Mouse (Mus musculus) stomach, embryonic 16.5 days (tissue): ENCODE data around the gene Tdrd9. TPM values are rescaled to one million over a fixed set of nuclear protein-coding genes. Genes with fewer than 3 reads are reported as not detected.

Experiments
- ATAC-seq: fragments of 200-750 bp; cut with Nextera tagmentation; 2 replicates; pipeline ENCODE4 v1.8.0; 2017; ENCODE audit warnings: moderate number of reproducible peaks, moderate TSS enrichment; ENCODE audit not compliant: insufficient read depth, low FRiP score
- H3K27ac ChIP-seq: fragments of 300-500 bp; sonication (generic); 2 replicates; pipeline ENCODE4 v1.5.1; 2014; ENCODE audit warnings: low read length
- H3K27me3 ChIP-seq: fragments of 300-500 bp; sonication (generic); 2 replicates; pipeline ENCODE4 v1.6.1; 2014; ENCODE audit warnings: low read length, control low read depth, mixed read lengths; ENCODE audit not compliant: control insufficient read depth, insufficient read depth
- H3K36me3 ChIP-seq: fragments of 300-500 bp; sonication (generic); 2 replicates; pipeline ENCODE4 v1.6.1; 2014; ENCODE audit warnings: low read length; ENCODE audit not compliant: control insufficient read depth, insufficient read depth
- H3K4me1 ChIP-seq: fragments of 300-500 bp; sonication (generic); 2 replicates; pipeline ENCODE4 v1.6.1; 2014; ENCODE audit warnings: low read length, control low read depth, mixed read lengths; ENCODE audit not compliant: control insufficient read depth, insufficient read depth
- H3K4me2 ChIP-seq: fragments of 300-500 bp; sonication (generic); 2 replicates; pipeline ENCODE4 v1.6.1; 2014; ENCODE audit warnings: low read depth, low read length, mixed read lengths
- H3K4me3 ChIP-seq: fragments of 300-500 bp; sonication (generic); replicated peaks from 2 replicates; pipeline ENCODE4 v1.5.1; 2014; ENCODE audit warnings: mild to moderate bottlenecking, low read length
- H3K9ac ChIP-seq: fragments of 300-500 bp; sonication (generic); 2 replicates; pipeline ENCODE4 v1.6.1; 2014; ENCODE audit warnings: low read length
- H3K9me3 ChIP-seq: fragments of 300-500 bp; sonication (generic); replicated peaks from 2 replicates; pipeline ENCODE4 v1.6.1; 2016; ENCODE audit warnings: low read length, control low read depth; ENCODE audit not compliant: control insufficient read depth
- WGBS: fragments of 180-500 bp; shearing (Covaris S2); extraction: QIAGEN DNeasy Blood & Tissue Kit; methylation state at CpG from one replicate; pipeline ENCODE4 v1.1.7; 2014; 5-methylcytosine and 5-hydroxymethylcytosine counted together
- polyA plus RNA-seq: library from polyadenylated mRNA; unstranded; fragments of >200 nt; fragmentation: Nextera tagmentation; extraction: Ambion mirVana; gene quantifications from 2 replicates; pipeline ENCODE4 v1.2.1, GENCODE M21; 2015

Tdrd9 gene
- polyA plus RNA-seq, 1 experiment from 2014 or later: 0.13 TPM

- H3K27ac ChIP-seq: no peak overlapping the region
- H3K4me2 ChIP-seq: no peak overlapping the region
- no peaks in the 10 kb centered on the region for H3K36me3 ChIP-seq
- no peak overlapping the region for H3K4me3 ChIP-seq
- no peaks in the 10 kb centered on the region; the same call in 1 of the 2 replicates for H3K27me3 ChIP-seq
- H3K9me3 ChIP-seq: no peaks in the 10 kb centered on the region
- no peaks in the 10 kb centered on the region for H3K4me1 ChIP-seq
- 72% methylated on average over 3 of the region's 3 CpGs for WGBS
- H3K9ac ChIP-seq: no peak overlapping the region
- no peak for ATAC-seq
Measured at GRCm38 (mm10) chr12:112086250-112086649, 114.9 kb downstream of the Tdrd9 start.

- H3K27me3 ChIP-seq: no peaks in the 10 kb centered on the region; the same call in 1 of the 2 replicates
- no peaks in the 10 kb centered on the region for H3K4me1 ChIP-seq
- no peaks in the 10 kb centered on the region for H3K36me3 ChIP-seq
- H3K9me3 ChIP-seq: no peaks in the 10 kb centered on the region
- H3K27ac ChIP-seq: no peak overlapping the region
- 47% methylated on average over 6 of the region's 6 CpGs for WGBS
- no peak overlapping the region for H3K9ac ChIP-seq
- ATAC-seq: no peak
- H3K4me2 ChIP-seq: no peak overlapping the region
- H3K4me3 ChIP-seq: no peak overlapping the region
Measured at GRCm38 (mm10) chr12:112086726-112087125, 115.4 kb downstream of the Tdrd9 start.

- no peak overlapping the region for H3K9ac ChIP-seq
- no peak overlapping the region for H3K4me3 ChIP-seq
- ATAC-seq: no peak
- H3K27ac ChIP-seq: no peak overlapping the region
- H3K4me1 ChIP-seq: no peaks in the 10 kb centered on the region
- 28% methylated on average over 12 of the region's 12 CpGs for whole genome bisulfite sequencing
- H3K27me3 ChIP-seq: no peaks in the 10 kb centered on the region; the same call in 1 of the 2 replicates
- H3K4me2 ChIP-seq: no peak overlapping the region
- no peaks in the 10 kb centered on the region for H3K9me3 ChIP-seq
- H3K36me3 ChIP-seq: no peaks in the 10 kb centered on the region
Measured at GRCm38 (mm10) chr12:112088609-112089324, 117.4 kb downstream of the Tdrd9 start.

- Histone ChIP-seq H3K4me1 (no peaks in the 10 kb centered on the region), H3K9ac (no peak overlapping the region), H3K4me2 (peak overlapping the region; percentile 26; the same call in 1 of the 2 replicates), H3K9me3 (no peaks in the 10 kb centered on the region), H3K27ac (no peak overlapping the region), H3K36me3 (no peaks in the 10 kb centered on the region), H3K27me3 (no peaks in the 10 kb centered on the region; the same call in 1 of the 2 replicates), H3K4me3 (no peak overlapping the region)
- ATAC-seq: no peak
- 6% methylated on average over 12 of the region's 12 CpGs for WGBS
Measured at GRCm38 (mm10) chr12:112091054-112091453, 119.7 kb downstream of the Tdrd9 start.

GRCm38 (mm10) chr12:112094261-112094880 lies 123.0 kb downstream of the Tdrd9 start:
- no peaks in the 10 kb centered on the region for H3K36me3 ChIP-seq
- 62% methylated on average over 8 of the region's 8 CpGs for WGBS
- ATAC-seq: no peak
- H3K27ac ChIP-seq: no peak overlapping the region
- H3K4me1 ChIP-seq: no peaks in the 10 kb centered on the region
- no peak overlapping the region for H3K9ac ChIP-seq
- no peak overlapping the region for H3K4me2 ChIP-seq
- no peak overlapping the region for H3K4me3 ChIP-seq
- H3K9me3 ChIP-seq: no peaks in the 10 kb centered on the region
- H3K27me3 ChIP-seq: no peaks in the 10 kb centered on the region; the same call in 1 of the 2 replicates

GRCm38 (mm10) chr12:112096051-112096732 lies 124.8 kb downstream of the Tdrd9 start:
- Histone ChIP-seq H3K27me3 (no peaks in the 10 kb centered on the region), H3K27ac (no peak overlapping the region), H3K36me3 (no peaks in the 10 kb centered on the region), H3K9ac (no peak overlapping the region), H3K4me1 (no peaks in the 10 kb centered on the region), H3K4me3 (no peak overlapping the region), H3K4me2 (no peak overlapping the region), H3K9me3 (no peaks in the 10 kb centered on the region)
- 48% methylated on average over 13 of the region's 13 CpGs for WGBS
- ATAC-seq: no peak

GRCm38 (mm10) chr12:112096733-112097117 lies 125.4 kb downstream of the Tdrd9 start:
- no peaks in the 10 kb centered on the region for H3K9me3 ChIP-seq
- no peaks in the 10 kb centered on the region for H3K4me1 ChIP-seq
- H3K4me3 ChIP-seq: no peak overlapping the region
- H3K4me2 ChIP-seq: no peak overlapping the region
- no peak overlapping the region for H3K9ac ChIP-seq
- 71% methylated on average over 8 of the region's 8 CpGs for WGBS
- H3K27ac ChIP-seq: no peak overlapping the region
- H3K36me3 ChIP-seq: no peaks in the 10 kb centered on the region
- no peaks in the 10 kb centered on the region for H3K27me3 ChIP-seq
- no peak for ATAC-seq

GRCm38 (mm10) chr12:112100106-112100505 lies 128.7 kb downstream of the Tdrd9 start:
- Histone ChIP-seq H3K4me2 (no peak overlapping the region), H3K4me3 (no peak overlapping the region), H3K27me3 (no peaks in the 10 kb centered on the region), H3K36me3 (no peaks in the 10 kb centered on the region), H3K9ac (no peak overlapping the region), H3K9me3 (no peaks in the 10 kb centered on the region), H3K27ac (no peak overlapping the region), H3K4me1 (no peaks in the 10 kb centered on the region)
- 75% methylated on average over 4 of the region's 4 CpGs for WGBS
- no peak for ATAC-seq

- no peak for ATAC-seq
- Histone ChIP-seq H3K4me1 (no peaks in the 10 kb centered on the region), H3K9me3 (no peaks in the 10 kb centered on the region), H3K27me3 (no peaks in the 10 kb centered on the region), H3K36me3 (no peaks in the 10 kb centered on the region), H3K9ac (no peak overlapping the region), H3K27ac (no peak overlapping the region), H3K4me3 (no peak overlapping the region), H3K4me2 (no peak overlapping the region)
- whole genome bisulfite sequencing: 39% methylated on average over 4 of the region's 4 CpGs
Measured at GRCm38 (mm10) chr12:112101045-112101444, 129.7 kb downstream of the Tdrd9 start.
